19 mouse cellular contexts compared by ENCODE assay signal in genomic region chr4:130299629-130300018, GRCm38 (mm10). TPM values are rescaled to one million over a fixed set of nuclear protein-coding genes. Genes with fewer than 3 reads are reported as not detected.
DNase-seq lines count a peak whose midpoint lies in the region; ATAC-seq and TF ChIP-seq lines count a peak whose summit lies in the region.
"Had no signal": no experiment of that assay in that cellular context is flagged by ENCODE, and none has a peak within 500 bp of the region (broad histone marks: within the 10 kb centered on the region; RNA-seq: fewer than 3 reads in every experiment).

No protein-coding gene starts in this region.

- peak; percentile 92 for DNase-seq in heart, adult 11 months
- no peak for DNase-seq in heart, postnatal 25 days (ENCODE audit: low spot score)
- DNase-seq in heart, postnatal 0 days (ENCODE audit: low spot score): no peak
- no peak for DNase-seq in heart, postnatal 4 days
- DNase-seq in testis, postnatal 10 days (ENCODE audit: low spot score): no peak
- no peak for DNase-seq in spleen, adult 12 weeks (ENCODE audit: low spot score)
- DNase-seq: B cell, adult 2 months; kidney, adult 18-20 months; kidney, postnatal 10 days; lung, adult 18-20 months; lung, postnatal 14 days; spleen, adult 18-20 months; thymus, adult 2 months had no signal

- H3K4me1 ChIP-seq in heart, postnatal 0 days (ENCODE audit: control insufficient read depth, insufficient read depth): peaks cover 7% of the 10 kb centered on the region; the same call in 1 of the 2 replicates
- H3K4me1 ChIP-seq in testis, adult 2 months (ENCODE audit: control insufficient read depth, insufficient read depth, low read length): peaks cover 7% of the 10 kb centered on the region

- H3K4me3 ChIP-seq in heart, postnatal 0 days (ENCODE audit: low read depth, low read length): no peak overlapping the region
- no peak overlapping the region for H3K4me3 ChIP-seq in testis, adult 2 months (ENCODE audit: control insufficient read depth, low read depth, low read length)
- H3K4me3 ChIP-seq: forebrain, embryonic 12.5 days; midbrain, embryonic 13.5 days had no signal

- TF ChIP-seq CTCF in heart, postnatal 0 days (IDR thresholded peaks at IDR 0.05; ENCODE audit: low read depth): no peak
- TF ChIP-seq CTCF in testis, adult 2 months (IDR thresholded peaks at IDR 0.05; ENCODE audit: control insufficient read depth, insufficient read depth, insufficient replicate concordance, low read depth, low read length): no peak

- H3K9me3 ChIP-seq in heart, postnatal 0 days (replicated peaks; ENCODE audit: control insufficient read depth, low read length): no peaks in the 10 kb centered on the region
- H3K9me3 ChIP-seq: forebrain, embryonic 12.5 days; midbrain, embryonic 13.5 days had no signal

- TF ChIP-seq EP300 in heart, postnatal 0 days (IDR thresholded peaks at IDR 0.05; ENCODE audit: low read depth): no peak

- H3K36me3 ChIP-seq in heart, postnatal 0 days (replicated peaks; ENCODE audit: control insufficient read depth, insufficient read depth, low read length): no peaks in the 10 kb centered on the region
- no peaks in the 10 kb centered on the region for H3K36me3 ChIP-seq in testis, adult 2 months (ENCODE audit: control insufficient read depth, insufficient read depth, low read length)
- H3K36me3 ChIP-seq: forebrain, embryonic 12.5 days; midbrain, embryonic 13.5 days had no signal

- no peak for ATAC-seq in heart, postnatal 0 days (ENCODE audit: insufficient read depth, low read depth)
- ATAC-seq: midbrain, embryonic 13.5 days had no signal

- 0 out of 2 replicates have a peak overlapping the region, but pooled peaks have one; percentile 1 for H3K9ac ChIP-seq in heart, postnatal 0 days (replicated peaks; ENCODE audit: low read depth, low read length)
- H3K9ac ChIP-seq: forebrain, embryonic 12.5 days; midbrain, embryonic 13.5 days had no signal

- H3K4me2 ChIP-seq in heart, postnatal 0 days (ENCODE audit: low read depth, low read length): no peak overlapping the region
- H3K4me2 ChIP-seq: forebrain, embryonic 12.5 days; midbrain, embryonic 13.5 days had no signal

- TF ChIP-seq POLR2A in testis, adult 2 months (IDR thresholded peaks at IDR 0.05; ENCODE audit: control insufficient read depth, low read depth, low read length): no peak

- no peaks in the 10 kb centered on the region for H3K27me3 ChIP-seq in heart, postnatal 0 days (ENCODE audit: control insufficient read depth, insufficient read depth, low read length)
- H3K27me3 ChIP-seq in testis, adult 2 months (ENCODE audit: control insufficient read depth, insufficient read depth, low read length): no peaks in the 10 kb centered on the region
- H3K27me3 ChIP-seq: midbrain, embryonic 13.5 days had no signal

- intact Hi-C loops in heart, postnatal 25 days (cut with DNase I): no loop called here

- H3K27ac ChIP-seq in heart, postnatal 0 days (ENCODE audit: low read depth): peak overlapping the region; percentile 94
- peak overlapping the region; percentile 50 for H3K27ac ChIP-seq in testis, adult 2 months (ENCODE audit: control insufficient read depth, insufficient read depth, low read depth, low read length)
- H3K27ac ChIP-seq: forebrain, embryonic 12.5 days; midbrain, embryonic 13.5 days had no signal

- 60% methylated on average over 8 of the region's 8 CpGs for WGBS in heart, postnatal 0 days

RNA-seq across cellular contexts. Expression of gene Fabp3, which starts 8.8 kb away (rescaled TPM):
- total RNA-seq in heart, postnatal 25 days (2021): 1,000 to 10,000 TPM; 5,192 to 5,215 TPM
- total RNA-seq in heart, postnatal 0 days (2014; rRNA removed; ENCODE audit: low replicate concordance): 2,071 and 3,924 TPM in 2 replicates
- 10,729 and 11,746 TPM in 2 replicates for polyA plus RNA-seq in heart, postnatal 0 days (2015; fragmentation: Nextera tagmentation; extraction: Ambion mirVana)
- total RNA-seq in heart, postnatal 4 days (2021): 1,000 to 10,000 TPM; 6,197 to 6,868 TPM
- polyA plus RNA-seq in testis, adult 2 months (2012; rRNA removed): 127 and 192 TPM in 2 replicates

RNA-seq across cellular contexts. Expression of gene Gm10570, which starts 8.8 kb away (rescaled TPM):
- total RNA-seq in heart, postnatal 25 days (2021): under 1 TPM in 1 of 2 experiments, not detected in 1; 0.75 TPM
- not detected in 2 replicates for total RNA-seq in heart, postnatal 0 days (2014; rRNA removed; ENCODE audit: low replicate concordance)
- 2.1 and 2.8 TPM in 2 replicates for polyA plus RNA-seq in heart, postnatal 0 days (2015; fragmentation: Nextera tagmentation; extraction: Ambion mirVana)
- under 1 TPM; 0.59 to 0.60 TPM for total RNA-seq in heart, postnatal 4 days (2021)
- not detected in 2 replicates for polyA plus RNA-seq in testis, adult 2 months (2012; rRNA removed)
- total RNA-seq: gastrocnemius, postnatal 10 days; heart, adult 18-20 months; megakaryocyte, adult 5-6 weeks had no signal
- polyA plus RNA-seq: forebrain, embryonic 12.5 days; thymus, adult 2 months had no signal

RNA-seq across cellular contexts. Expression of gene Serinc2, which starts 20.6 kb away (rescaled TPM):
- 1 to 10 TPM; 2.2 to 3.0 TPM for total RNA-seq in heart, postnatal 25 days (2021)
- 1.3 and 1.9 TPM in 2 replicates for total RNA-seq in heart, postnatal 0 days (2014; rRNA removed; ENCODE audit: low replicate concordance)
- 1.3 TPM in 2 replicates for polyA plus RNA-seq in heart, postnatal 0 days (2015; fragmentation: Nextera tagmentation; extraction: Ambion mirVana)
- total RNA-seq in heart, postnatal 4 days (2021): 1 to 10 TPM; 2.7 to 3.8 TPM
- polyA plus RNA-seq in testis, adult 2 months (2012; rRNA removed): 23.7 and 24.1 TPM in 2 replicates
